Mouse (Mus musculus) heart, embryonic 12.5 days (tissue): Measurements from ENCODE around the gene Mansc4. TPM values are rescaled to one million over a fixed set of nuclear protein-coding genes. Genes with fewer than 3 reads are reported as not detected.

Experiments
- ATAC-seq: fragments of 200-750 bp; cut with Nextera tagmentation; 2 replicates; pipeline ENCODE4 v1.8.0; 2017; ENCODE audit warnings: moderate TSS enrichment, moderate library complexity; ENCODE audit not compliant: insufficient number of reproducible peaks, low FRiP score
- H3K27ac ChIP-seq: fragments of 300-500 bp; sonication (generic); 2 replicates; pipeline ENCODE4 v1.5.1; 2016; ENCODE audit warnings: mild to moderate bottlenecking, moderate library complexity; ENCODE audit not compliant: poor library complexity, severe bottlenecking
- H3K27me3 ChIP-seq: fragments of 300-500 bp; sonication (generic); replicated peaks from 2 replicates; pipeline ENCODE4 v1.6.1; 2016; ENCODE audit warnings: mild to moderate bottlenecking, moderate library complexity
- H3K36me3 ChIP-seq: fragments of 300-500 bp; sonication (generic); 2 replicates; pipeline ENCODE4 v1.6.1; 2016; ENCODE audit warnings: mild to moderate bottlenecking, moderate library complexity
- H3K4me1 ChIP-seq: fragments of 300-500 bp; sonication (generic); replicated peaks from 2 replicates; pipeline ENCODE4 v1.6.1; 2016; ENCODE audit warnings: mild to moderate bottlenecking
- H3K4me2 ChIP-seq: fragments of 300-500 bp; sonication (generic); 2 replicates; pipeline ENCODE4 v1.6.1; 2016; ENCODE audit warnings: mild to moderate bottlenecking, moderate library complexity
- H3K4me3 ChIP-seq: fragments of 300-500 bp; sonication (generic); 2 replicates; pipeline ENCODE4 v1.5.1; 2016; ENCODE audit warnings: mild to moderate bottlenecking
- H3K9ac ChIP-seq: fragments of 300-500 bp; sonication (generic); 2 replicates; pipeline ENCODE4 v1.6.1; 2016; ENCODE audit warnings: mild to moderate bottlenecking, moderate library complexity
- H3K9me3 ChIP-seq: fragments of 300-500 bp; sonication (generic); replicated peaks from 2 replicates; pipeline ENCODE4 v1.6.1; 2016; ENCODE audit warnings: mild to moderate bottlenecking, moderate library complexity
- WGBS: fragments of 180-500 bp; shearing (Covaris S2); methylation state at CpG from one replicate; pipeline ENCODE4 v1.1.7; 2016; 5-methylcytosine and 5-hydroxymethylcytosine counted together
- polyA plus RNA-seq: library from polyadenylated mRNA; unstranded; fragments of >200 nt; fragmentation: Nextera tagmentation; extraction: Ambion mirVana; gene quantifications from 2 replicates; pipeline ENCODE4 v1.2.1, GENCODE M21; 2016

Mansc4 gene
- polyA plus RNA-seq, 1 experiment from 2014 or later: 0.46 TPM

DNA sequence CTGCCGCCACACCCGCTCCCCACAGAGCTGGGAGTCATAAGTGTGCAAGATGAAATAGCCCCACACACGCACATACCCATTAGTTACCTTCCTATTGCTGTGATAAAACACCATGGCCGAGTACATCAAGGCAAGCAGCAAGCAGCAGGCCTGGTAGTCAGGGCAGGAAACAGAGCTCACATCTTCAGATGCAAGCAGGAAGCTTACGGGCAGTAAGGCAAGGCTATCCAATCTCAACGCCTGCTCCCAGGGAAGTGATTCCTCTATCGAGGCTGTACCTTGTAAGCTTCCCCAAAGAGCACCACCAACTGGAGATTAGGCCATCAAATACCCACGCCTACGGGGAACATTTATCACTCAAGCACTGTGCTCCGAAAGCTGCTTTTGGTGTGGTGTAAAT is 6.9 kb downstream of the Mansc4 start:
- Histone ChIP-seq H3K36me3 (peaks cover 9% of the 10 kb centered on the region), H3K9ac (no peak overlapping the region), H3K27ac (no peak overlapping the region), H3K9me3 (no peaks in the 10 kb centered on the region), H3K4me1 (peaks cover 2% of the 10 kb centered on the region; the same call in 1 of the 2 replicates), H3K4me2 (no peak overlapping the region), H3K4me3 (no peak overlapping the region), H3K27me3 (no peaks in the 10 kb centered on the region)
- no peak for ATAC-seq
- WGBS: 83% methylated on average over 10 of the region's 10 CpGs

DNA sequence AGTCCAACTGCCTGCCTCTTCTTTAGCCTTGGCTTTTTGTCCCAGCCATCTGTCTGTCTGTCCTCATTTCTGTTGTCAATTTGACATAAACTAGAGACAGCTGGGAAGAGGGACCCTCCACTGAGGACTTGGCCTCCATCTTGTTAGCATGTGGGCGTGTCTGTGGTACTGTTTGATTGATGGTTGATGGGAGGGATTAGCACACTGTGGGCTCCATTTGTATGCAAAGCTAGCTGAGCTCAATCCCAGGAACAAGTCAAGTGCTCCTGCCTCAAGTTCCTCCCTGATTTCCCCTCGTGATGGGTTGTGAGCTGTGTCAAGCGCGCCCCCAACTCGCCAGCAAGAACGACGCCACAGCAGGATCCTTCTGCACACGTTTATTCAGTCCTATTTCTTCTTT is 10.0 kb downstream of the Mansc4 start:
- peaks cover 29% of the 10 kb centered on the region for H3K36me3 ChIP-seq
- no peaks in the 10 kb centered on the region for H3K9me3 ChIP-seq
- H3K4me1 ChIP-seq: no peaks in the 10 kb centered on the region
- no peak for ATAC-seq
- H3K27ac ChIP-seq: no peak overlapping the region
- no peaks in the 10 kb centered on the region for H3K27me3 ChIP-seq
- 77% methylated on average over 8 of the region's 8 CpGs for WGBS
- H3K4me2 ChIP-seq: no peak overlapping the region
- H3K9ac ChIP-seq: no peak overlapping the region
- H3K4me3 ChIP-seq: no peak overlapping the region

DNA sequence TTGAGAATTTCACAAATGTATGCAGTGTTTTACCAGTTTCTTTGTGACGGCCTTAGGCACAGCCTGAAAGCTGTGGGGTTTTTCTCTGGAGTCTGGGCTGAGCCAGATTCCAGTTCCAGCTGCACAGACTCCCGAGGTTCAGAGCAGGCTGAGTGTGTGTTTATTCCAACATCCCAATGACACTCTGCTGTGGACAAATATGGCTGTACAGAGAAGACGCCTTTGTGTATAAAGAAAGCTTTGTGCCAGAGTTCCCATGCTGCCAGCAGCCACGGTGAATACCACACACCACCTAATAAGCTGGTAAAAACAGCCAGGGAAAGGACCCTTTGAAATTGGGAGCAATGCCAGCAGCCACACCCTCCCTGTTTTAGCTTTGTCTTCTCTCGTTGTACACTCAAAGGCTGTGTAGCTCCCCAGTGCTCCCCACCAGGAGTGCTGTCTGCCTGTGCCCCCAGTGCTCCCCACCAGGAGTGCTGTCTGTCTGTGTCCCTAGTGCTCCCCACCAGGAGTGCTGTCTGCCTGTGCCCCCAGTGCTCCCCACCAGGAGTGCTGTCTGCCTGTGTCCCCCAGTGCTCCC is 10.9 kb downstream of the Mansc4 start:
- 62% methylated on average over 5 of the region's 5 CpGs for WGBS
- peaks cover 39% of the 10 kb centered on the region for H3K36me3 ChIP-seq
- H3K9me3 ChIP-seq: no peaks in the 10 kb centered on the region
- no peak overlapping the region for H3K9ac ChIP-seq
- H3K4me1 ChIP-seq: no peaks in the 10 kb centered on the region
- H3K27me3 ChIP-seq: no peaks in the 10 kb centered on the region
- H3K4me2 ChIP-seq: no peak overlapping the region
- no peak overlapping the region for H3K27ac ChIP-seq
- no peak overlapping the region for H3K4me3 ChIP-seq
- ATAC-seq: no peak

DNA sequence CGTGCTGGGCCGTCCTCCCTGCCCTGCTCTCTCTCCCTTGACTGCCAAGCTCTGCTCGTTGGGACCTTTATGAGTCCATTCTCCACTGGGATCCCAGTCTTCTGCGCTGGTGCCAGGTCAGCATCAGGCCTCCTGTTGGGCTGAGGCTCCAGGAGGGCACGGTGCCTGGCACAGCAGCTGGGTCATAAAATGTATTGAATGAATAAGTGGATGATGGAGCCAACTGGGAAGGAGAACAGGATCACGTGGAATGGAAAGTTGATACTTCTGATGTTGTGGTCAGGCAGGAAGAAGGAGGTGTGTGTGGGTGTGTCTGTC is 21.9 kb downstream of the Mansc4 start:
- Histone ChIP-seq H3K27ac (no peak overlapping the region), H3K4me3 (no peak overlapping the region), H3K36me3 (peaks cover 63% of the 10 kb centered on the region), H3K9ac (no peak overlapping the region), H3K4me1 (no peaks in the 10 kb centered on the region), H3K9me3 (no peaks in the 10 kb centered on the region), H3K27me3 (no peaks in the 10 kb centered on the region), H3K4me2 (no peak overlapping the region)
- WGBS: 87% methylated on average over 6 of the region's 6 CpGs
- ATAC-seq: no peak

DNA sequence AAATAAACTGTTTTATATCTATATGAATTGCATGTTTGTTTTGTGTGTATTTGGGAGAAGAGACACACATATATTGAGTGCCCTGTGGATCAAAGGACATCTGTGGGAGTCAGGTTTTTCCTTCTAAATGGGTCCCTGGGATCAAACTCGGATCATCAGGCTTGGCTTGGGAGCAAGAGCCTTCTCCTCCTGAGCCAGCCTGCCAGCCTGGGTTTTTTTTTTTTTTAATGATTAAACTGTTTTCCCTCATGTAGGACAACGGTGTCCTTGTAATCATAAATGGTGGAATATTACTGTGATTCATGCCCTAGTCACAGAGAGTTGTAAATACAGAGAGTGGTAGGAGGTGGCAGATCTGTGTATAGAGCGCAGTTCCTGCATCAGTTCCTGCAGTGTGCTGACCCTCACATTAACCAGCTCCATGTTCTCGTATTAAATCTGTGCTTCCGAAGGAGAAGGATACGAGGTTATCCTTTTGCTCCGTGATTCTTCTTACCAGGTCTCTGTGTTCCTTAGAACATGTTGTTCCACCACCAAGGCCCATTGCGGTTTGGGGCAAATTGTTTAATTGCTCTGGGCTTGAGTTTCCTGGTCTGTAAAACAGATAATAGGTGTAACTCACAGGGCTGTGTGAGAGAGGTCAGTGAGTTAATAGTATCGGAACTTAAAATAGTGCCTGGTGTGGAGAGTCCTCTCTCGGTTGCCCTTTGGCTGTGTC is 22.4 kb downstream of the Mansc4 start:
- Histone ChIP-seq H3K4me3 (no peak overlapping the region), H3K27me3 (no peaks in the 10 kb centered on the region), H3K36me3 (peaks cover 66% of the 10 kb centered on the region), H3K27ac (no peak overlapping the region), H3K4me1 (no peaks in the 10 kb centered on the region), H3K9me3 (no peaks in the 10 kb centered on the region), H3K9ac (no peak overlapping the region), H3K4me2 (no peak overlapping the region)
- 87% methylated on average over 10 of the region's 10 CpGs for WGBS
- ATAC-seq: no peak

DNA sequence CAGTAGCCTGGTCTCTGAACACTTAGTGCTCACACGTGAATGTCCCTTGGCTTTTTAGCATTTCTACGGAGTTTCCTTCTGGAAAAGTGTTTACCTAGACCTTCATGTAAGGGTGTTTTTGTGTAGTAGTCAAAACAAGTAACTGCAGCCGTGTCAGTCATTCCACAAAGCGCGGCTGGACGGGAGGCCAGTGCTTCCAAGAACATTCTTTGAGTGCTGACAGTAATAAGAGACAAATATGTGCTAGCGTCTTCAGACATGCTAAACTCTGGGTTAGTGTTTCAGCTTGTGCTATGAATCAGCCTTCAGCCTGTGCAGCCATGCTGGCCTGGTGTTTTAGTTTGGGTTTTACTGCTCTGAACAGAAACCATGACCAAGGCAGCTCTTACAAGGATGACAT is 24.1 kb downstream of the Mansc4 start:
- Histone ChIP-seq H3K4me1 (no peaks in the 10 kb centered on the region), H3K9ac (no peak overlapping the region), H3K36me3 (peaks cover 61% of the 10 kb centered on the region), H3K27ac (no peak overlapping the region), H3K27me3 (no peaks in the 10 kb centered on the region), H3K9me3 (no peaks in the 10 kb centered on the region), H3K4me3 (no peak overlapping the region), H3K4me2 (no peak overlapping the region)
- 80% methylated on average over 7 of the region's 7 CpGs for WGBS
- no peak for ATAC-seq

DNA sequence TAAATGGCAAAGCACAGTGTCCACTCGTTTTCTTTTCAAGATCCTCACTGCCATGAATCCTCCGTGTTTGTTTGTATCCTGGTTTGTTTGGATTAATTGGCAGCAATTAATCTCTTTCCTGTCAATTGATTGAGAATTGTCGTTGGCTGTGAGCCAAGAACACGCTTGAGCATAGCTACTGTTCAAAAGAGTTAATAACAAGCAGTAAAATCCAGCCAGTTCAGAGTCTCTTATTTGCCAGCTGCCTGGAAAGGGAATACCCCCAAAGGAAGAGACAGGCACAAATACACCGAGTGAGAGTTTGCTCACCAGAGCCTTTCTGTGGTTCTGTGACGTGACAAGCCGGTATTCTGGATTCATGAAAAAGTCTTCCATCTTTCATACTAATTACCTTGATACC is 24.8 kb downstream of the Mansc4 start:
- 83% methylated on average over 7 of the region's 7 CpGs for WGBS
- Histone ChIP-seq H3K4me1 (no peaks in the 10 kb centered on the region), H3K4me2 (no peak overlapping the region), H3K9ac (no peak overlapping the region), H3K27me3 (no peaks in the 10 kb centered on the region), H3K27ac (no peak overlapping the region), H3K4me3 (no peak overlapping the region), H3K9me3 (no peaks in the 10 kb centered on the region), H3K36me3 (peaks cover 58% of the 10 kb centered on the region)
- ATAC-seq: no peak

DNA sequence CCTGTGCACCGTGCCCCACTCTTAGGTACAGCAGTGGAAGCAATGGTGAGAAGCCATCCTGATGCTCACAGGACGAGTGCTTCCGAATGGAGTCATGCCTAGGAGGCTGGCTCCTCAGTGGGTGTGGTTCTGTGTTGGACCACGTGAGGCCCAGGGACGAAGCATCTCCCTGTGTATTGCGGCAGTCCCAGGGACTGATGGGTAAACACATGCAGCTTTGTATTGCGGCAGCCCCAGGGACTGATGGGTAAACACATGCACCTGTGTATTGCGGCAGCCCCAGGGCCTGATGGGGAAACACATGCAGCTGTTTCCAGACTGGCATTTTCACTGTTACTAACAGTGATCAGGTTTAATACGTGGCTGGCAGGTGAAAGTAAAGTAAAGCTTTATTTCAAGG is 25.2 kb downstream of the Mansc4 start:
- H3K4me3 ChIP-seq: no peak overlapping the region
- 92% methylated on average over 9 of the region's 9 CpGs for WGBS
- H3K27ac ChIP-seq: no peak overlapping the region
- H3K9me3 ChIP-seq: no peaks in the 10 kb centered on the region
- no peak overlapping the region for H3K9ac ChIP-seq
- no peak for ATAC-seq
- no peaks in the 10 kb centered on the region for H3K4me1 ChIP-seq
- H3K4me2 ChIP-seq: no peak overlapping the region
- peaks cover 58% of the 10 kb centered on the region for H3K36me3 ChIP-seq
- no peaks in the 10 kb centered on the region for H3K27me3 ChIP-seq

DNA sequence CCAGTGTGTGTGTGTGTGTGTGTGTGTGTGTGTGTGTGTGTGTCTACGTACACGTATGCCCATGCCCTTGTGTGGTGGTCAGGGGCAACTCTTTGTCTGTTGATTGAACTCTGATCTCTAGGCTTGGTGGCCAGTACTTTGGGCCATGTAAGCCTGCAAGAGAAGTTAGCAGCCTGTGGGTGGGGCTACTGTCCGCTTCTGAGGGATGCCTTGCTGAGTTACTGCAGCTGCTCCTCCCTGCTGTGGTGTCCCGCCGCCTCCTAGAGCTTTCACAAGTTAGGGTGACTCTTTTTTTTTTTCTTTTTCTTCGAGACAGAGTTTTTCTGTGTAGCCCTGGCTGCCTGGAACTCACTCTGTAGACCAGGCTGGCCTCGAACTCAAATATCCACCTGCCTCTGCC is 27.5 kb downstream of the Mansc4 start:
- no peak for ATAC-seq
- Histone ChIP-seq H3K9ac (no peak overlapping the region), H3K4me2 (no peak overlapping the region), H3K4me3 (no peak overlapping the region), H3K27ac (no peak overlapping the region), H3K36me3 (peaks cover 63% of the 10 kb centered on the region), H3K9me3 (no peaks in the 10 kb centered on the region), H3K4me1 (peaks cover 15% of the 10 kb centered on the region), H3K27me3 (no peaks in the 10 kb centered on the region)
- 71% methylated on average over 7 of the region's 7 CpGs for WGBS

DNA sequence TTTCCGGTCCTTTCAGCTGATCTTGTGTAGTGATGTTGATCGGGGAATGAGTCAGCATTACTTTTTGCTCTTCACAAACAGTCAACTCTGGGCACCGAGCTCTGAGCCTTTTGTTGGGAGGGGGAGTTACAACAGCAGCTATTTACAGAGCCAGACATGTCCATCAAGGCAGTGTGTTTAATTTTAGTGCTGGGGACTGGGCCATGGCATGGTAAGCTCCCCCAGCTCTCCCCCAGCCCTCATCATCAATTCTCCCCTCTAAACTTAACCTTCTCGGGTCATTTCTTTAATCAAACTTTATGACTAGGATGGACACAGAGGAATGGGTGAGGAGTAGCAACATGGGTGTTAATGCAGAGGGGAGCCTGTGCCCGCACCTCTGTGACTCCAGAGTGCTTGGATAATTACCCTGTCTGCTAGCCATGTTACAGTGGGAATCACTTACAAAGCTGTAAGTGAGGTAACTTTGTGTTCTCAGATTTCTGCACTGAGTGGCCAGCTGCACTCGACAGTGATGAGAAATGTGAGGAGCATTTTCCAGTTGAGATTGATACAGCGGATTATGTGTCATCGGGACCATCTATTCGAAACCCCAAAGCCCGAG is 31.4 kb downstream of the Mansc4 start:
- Histone ChIP-seq H3K27me3 (no peaks in the 10 kb centered on the region), H3K36me3 (peaks cover 66% of the 10 kb centered on the region), H3K4me1 (peaks cover 15% of the 10 kb centered on the region), H3K4me2 (no peak overlapping the region), H3K4me3 (no peak overlapping the region), H3K9me3 (no peaks in the 10 kb centered on the region), H3K27ac (no peak overlapping the region), H3K9ac (no peak overlapping the region)
- no peak; the same call in 1 of the 2 replicates for ATAC-seq
- WGBS: 70% methylated on average over 10 of the region's 10 CpGs

DNA sequence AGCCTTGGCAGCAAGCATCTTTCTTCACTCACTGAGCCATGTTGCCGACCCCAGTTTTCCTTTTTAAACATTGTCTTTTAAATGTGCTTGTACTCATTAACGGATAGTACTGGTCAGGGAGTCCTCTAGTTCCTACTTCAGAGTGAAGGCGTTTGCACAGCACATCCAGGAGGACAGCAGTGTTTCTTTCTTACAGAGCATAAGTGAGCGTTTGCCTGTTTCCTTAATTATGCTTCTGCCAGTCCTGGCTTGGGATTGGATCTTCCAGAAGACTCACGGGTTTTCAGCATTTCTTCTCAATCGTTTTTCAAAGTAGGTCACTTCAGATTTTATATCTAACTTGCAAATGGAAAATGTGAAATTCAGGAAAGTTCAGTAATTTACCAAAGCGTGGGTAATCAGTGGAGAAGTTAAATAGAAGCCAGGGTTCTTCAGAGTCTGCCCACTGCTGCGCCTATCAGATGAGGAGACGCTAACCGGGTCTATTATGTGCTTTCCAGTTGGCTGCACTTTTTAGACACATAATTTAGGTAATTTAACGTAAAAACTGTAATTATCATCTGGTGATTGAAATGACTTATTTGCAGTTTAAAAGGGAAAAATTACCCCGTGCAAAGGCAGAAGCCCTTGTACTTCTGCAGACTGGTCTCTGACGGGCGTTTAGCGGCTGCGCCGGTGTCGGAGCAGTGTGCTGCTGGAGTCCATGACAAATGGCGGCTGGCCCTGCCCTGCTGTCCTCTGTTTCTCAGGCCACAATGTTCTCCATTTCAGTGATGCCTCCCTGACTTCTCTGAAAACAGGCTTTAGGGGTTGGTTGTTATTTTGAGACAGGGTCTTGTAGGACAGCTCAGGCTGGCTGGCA is 32.8 kb downstream of the Mansc4 start:
- WGBS: 91% methylated on average over 19 of the region's 19 CpGs
- Histone ChIP-seq H3K9ac (no peak overlapping the region), H3K27me3 (no peaks in the 10 kb centered on the region), H3K4me3 (no peak overlapping the region), H3K36me3 (peaks cover 73% of the 10 kb centered on the region), H3K4me1 (peaks cover 15% of the 10 kb centered on the region), H3K27ac (no peak overlapping the region), H3K4me2 (no peak overlapping the region), H3K9me3 (no peaks in the 10 kb centered on the region)
- no peak for ATAC-seq
